Mouse (Mus musculus): ENCODE results near the gene Arfip1. TPM values are rescaled to one million over a fixed set of nuclear protein-coding genes. Genes with fewer than 3 reads are reported as not detected.
A peak's percentile ranks its signal among the peaks of the same experiment; 100 is the strongest.

Gene Arfip1
- polyA plus RNA-seq, 3 experiments from 2014 or later = 39.9 to 47.8 (median 42.4) TPM

- ATAC-seq = no peak
Observed at GRCm38 (mm10) chr3:84484891-84485290, 97.5 kb downstream of the Arfip1 start.

DNA sequence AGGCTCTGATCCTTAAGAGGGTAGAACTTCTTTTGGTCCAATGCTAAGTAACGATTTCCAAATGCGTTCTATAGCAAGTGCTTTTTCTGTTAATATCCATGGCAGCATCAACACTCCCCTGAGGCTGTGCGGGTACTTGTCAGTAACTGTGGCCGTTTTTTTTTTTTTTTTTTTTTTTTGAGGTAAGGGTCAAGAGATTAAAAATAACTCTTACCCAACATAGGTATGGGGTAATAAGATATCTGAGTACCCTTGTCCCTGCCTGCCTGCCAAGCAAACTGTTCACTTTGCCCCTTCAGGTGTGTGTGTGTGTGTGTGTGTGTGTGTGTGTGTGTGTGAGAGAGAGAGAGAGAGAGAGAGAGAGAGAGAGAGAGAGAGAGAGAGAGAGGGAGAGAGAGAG is 98.1 kb downstream of the Arfip1 start:
- ATAC-seq = no peak

DNA sequence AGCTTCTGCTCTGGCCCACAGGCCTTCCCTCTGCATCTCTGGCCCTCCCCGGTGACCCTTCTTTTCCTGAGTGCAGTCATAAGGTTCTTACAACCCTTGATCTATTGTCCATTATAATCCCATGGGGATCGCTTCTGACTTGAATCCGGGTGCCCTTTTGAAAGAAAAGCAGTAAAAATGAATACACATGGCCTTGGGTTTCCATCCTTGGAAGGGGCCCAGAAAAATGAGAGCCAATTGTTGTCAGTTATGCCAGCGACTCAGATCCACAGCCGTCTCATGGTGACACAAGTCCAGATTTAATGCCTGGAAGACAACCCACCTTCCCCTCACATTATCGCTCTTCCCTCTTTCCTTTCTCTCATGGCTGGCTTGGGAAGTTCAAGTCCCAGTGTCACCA is 100.3 kb downstream of the Arfip1 start:
- no peak for ATAC-seq

DNA sequence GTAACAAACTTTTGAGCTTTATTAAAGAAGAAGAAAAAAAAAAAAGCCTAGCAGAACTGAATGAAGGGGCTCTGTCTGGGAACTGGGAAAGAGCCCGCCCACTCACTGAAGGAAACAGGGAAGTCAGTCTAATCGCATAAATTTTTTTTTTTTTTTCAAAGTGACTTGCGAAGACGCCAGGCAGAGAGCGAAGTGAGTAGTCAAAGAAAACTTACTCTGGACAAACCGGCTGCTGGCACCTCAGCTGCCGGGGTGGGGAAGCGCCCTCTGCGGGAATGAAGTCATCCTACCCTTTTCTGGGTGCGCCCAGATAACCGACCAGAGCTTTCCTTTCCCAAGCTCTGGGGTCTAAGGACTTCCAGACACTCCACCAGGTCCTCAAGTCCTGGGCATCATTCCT is 101.3 kb downstream of the Arfip1 start:
- ATAC-seq = no peak

DNA sequence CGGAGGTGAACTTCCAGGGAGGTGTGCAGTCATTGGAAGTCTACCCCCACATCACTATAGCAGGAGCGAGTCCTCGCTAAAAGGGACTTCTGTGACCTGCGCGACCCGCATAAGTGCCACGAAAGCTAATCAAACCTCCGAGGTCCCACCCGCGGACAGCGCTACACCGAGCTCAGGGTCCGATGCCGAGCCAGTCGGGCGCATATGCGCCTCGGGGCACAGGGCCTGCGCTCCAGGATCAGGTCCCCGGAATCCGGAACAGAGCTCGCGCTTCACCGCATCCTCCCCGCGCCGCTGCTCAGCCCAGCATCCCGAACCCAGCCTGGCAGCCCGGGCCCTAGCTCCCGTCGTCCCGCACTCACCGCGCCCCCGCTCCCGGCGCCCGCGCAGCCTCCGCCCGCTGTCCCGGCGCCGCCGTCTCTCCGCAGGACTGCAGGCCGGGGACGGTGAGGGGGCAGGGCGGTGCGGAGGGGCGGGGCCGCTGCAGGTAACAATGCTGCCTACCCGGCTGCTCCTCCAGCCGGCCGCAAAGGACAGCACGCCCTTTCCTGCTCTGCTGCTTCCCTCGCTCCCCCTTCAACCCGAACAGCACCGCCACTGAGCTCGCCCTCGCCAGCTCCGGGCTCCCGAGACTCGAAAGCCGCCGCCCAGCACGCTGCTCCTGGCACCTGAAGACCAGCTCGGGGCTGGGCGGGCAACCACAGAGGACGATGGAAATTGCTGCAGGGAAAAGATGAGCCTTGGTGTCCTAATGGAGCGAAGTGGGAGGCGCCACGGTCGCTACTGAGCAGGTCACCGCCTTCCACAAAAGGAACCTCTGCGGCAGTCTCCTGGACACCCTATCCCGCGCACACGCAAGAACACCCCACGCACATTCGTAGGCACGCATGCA is 102.2 kb downstream of the Arfip1 start, which contains the start of gene Fhdc1:
Gene Fhdc1 (minus strand): TSS at position 424 of the 892 bp plus-strand sequence.
- ATAC-seq = peak; percentile 68

- ATAC-seq = no peak
Observed at GRCm38 (mm10) chr3:84479293-84480005, 103.0 kb downstream of the Arfip1 start.

DNA sequence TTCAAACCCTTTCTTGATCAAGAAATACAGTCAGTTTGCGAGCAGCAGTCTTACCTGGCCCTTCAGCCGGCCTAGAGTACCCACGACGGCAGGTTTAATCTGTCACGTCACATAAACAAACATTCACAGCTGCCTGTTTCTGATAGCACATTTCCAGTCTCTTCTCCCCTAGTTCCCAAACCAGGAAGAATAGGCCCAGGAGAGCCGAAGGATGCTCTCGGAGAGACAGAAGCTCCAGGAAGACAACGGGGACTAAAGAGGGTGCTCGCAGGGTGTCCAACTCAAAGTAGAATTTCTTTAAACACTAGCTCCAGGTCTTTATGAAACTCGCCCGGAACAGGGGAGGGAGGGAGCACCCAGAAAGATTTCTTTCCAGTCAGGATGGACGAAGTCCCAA is 103.5 kb downstream of the Arfip1 start:
- no peak for ATAC-seq

GRCm38 (mm10) chr3:84478195-84478594 is 104.2 kb downstream of the Arfip1 start:
- no peak for ATAC-seq

DNA sequence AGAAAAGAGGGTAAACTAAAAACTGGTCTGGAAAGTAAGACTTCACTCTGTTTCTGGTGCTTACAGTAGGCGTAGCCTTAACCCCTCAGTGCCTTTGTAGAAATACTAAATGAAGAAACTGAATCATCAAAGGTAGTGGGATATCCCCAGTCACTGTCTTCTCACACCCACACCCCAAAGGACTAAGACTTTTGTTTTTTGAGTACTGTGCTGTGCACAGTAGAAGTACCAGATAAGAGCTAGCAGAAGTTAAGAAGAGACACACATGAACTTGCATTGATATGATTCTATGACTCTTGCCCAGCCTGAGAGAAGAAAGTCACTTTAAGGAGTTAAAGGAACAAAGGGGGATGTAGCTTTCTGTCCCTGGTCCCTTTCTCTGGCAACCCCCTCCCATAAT is 104.9 kb downstream of the Arfip1 start:
- no peak for ATAC-seq

GRCm38 (mm10) chr3:84474981-84475775 is 107.2 kb downstream of the Arfip1 start:
- no peak for ATAC-seq

DNA sequence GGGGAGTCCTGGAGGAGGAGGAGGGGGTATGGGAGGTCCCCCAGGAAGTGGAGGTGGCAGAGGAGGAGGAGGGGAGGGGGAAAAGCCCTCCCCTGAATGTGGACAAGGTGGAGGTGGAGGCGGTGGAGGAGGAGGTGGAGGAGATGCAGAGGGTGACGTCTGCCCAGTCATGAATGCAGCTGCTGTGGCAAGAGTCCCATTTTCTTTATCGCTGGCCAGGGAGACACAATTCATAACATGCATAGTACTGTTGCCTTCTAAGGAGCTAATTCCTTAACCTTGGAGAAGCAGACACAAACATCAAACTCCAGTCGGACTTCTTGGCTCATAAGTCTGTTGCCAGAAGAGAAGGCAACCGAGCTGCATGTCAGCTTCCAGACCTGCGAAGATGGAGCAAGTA is 108.0 kb downstream of the Arfip1 start:
- no peak for ATAC-seq

GRCm38 (mm10) chr3:84472955-84473354 is 109.5 kb downstream of the Arfip1 start:
- ATAC-seq = no peak

- no peak for ATAC-seq
Observed at GRCm38 (mm10) chr3:84472527-84472926, 109.9 kb downstream of the Arfip1 start.

- no peak for ATAC-seq
Observed at GRCm38 (mm10) chr3:84471146-84471545, 111.3 kb downstream of the Arfip1 start.

GRCm38 (mm10) chr3:84468111-84468453 is 114.3 kb downstream of the Arfip1 start:
- no peak for ATAC-seq

- ATAC-seq = no peak
Observed at GRCm38 (mm10) chr3:84467419-84468110, 114.9 kb downstream of the Arfip1 start.

GRCm38 (mm10) chr3:84465822-84466500 is 116.5 kb downstream of the Arfip1 start:
- no peak for ATAC-seq

DNA sequence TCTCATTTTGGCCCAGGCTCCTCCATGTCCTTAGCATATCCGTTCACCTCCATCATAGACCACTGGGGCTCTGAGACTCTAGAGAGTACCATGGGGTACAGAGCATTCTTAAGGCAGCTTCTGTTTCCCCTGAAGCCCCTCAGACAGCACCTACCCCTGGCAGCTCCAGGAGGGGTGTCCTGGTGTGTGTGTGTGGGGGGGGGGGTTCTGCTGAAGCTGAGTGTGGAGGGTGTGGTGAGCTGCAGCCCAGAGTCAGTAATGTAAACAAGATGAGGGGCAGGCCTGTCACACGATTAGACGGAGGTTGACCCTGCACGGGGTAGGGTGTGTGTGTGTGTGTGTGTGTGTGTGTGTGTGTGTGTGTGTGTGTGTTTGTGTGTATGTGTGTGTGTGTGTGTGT is 120.7 kb downstream of the Arfip1 start:
- no peak for ATAC-seq

- ATAC-seq = peak; percentile 58
Observed at GRCm38 (mm10) chr3:84460952-84461351, 121.5 kb downstream of the Arfip1 start.

DNA sequence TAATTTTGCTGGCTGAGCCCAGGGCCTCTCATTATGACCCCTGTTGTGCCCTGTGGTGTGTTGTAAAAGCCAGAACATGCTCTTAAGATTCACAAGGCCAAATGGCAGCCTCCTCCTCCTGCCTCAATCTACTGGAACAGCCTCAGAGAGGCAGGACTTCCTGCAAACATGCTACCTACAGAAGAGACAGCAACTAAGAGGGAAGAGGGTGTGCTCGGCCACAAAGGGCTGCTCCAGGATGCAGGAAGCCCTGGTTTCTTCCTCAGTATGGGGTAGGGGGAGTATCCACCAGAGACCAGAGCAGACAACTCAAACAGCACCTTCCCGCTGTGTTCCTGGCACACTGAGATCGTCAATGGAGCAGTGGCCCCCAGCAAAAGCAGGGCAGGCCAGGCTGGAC is 121.9 kb downstream of the Arfip1 start:
- ATAC-seq = no peak

- no peak for ATAC-seq
Observed at GRCm38 (mm10) chr3:84455733-84456417, 126.5 kb downstream of the Arfip1 start.
